Mouse (Mus musculus) gastrocnemius, adult 8-10 months (tissue): ENCODE measurements around the gene Gm21170. TPM values are rescaled to one million over a fixed set of nuclear protein-coding genes. Genes with fewer than 3 reads are reported as not detected.
"Not testable (repeated sequence)": the region's sequence is repeated elsewhere in the genome, so short reads cannot be mapped to it uniquely, and the experiment has no call there.

Source experiments
- DNase-seq, 2 experiments: peaks; one replicate each; pipeline ENCODE4 v3.0.0; 2022; ENCODE audit warnings: low spot score in 2 of 2
- total RNA-seq, 4 experiments: library from RNA; stranded (reverse); gene quantifications; 2 replicates each; pipeline ENCODE4 v1.2.4; 2022

Gm21170 gene
- total RNA-seq = not detected

GRCm38 (mm10) chrY:47690998-47691397 is at the start of gene Gm21170:
TSS of gene Gm21170 (minus strand) at chrY:47691098.
- DNase-seq = not testable (repeated sequence)

Other genes with a start within 250 kb of the Gm21170 start
- gene Gm21256, start 240.1 kb downstream of the Gm21170 start, total RNA-seq = not detected